Mouse (Mus musculus) E14TG2a.4 (cell line): ENCODE data around the gene Sh3bgrl3.
"Not testable (repeated sequence)": the region's sequence is repeated elsewhere in the genome, so short reads cannot be mapped to it uniquely, and the experiment has no call there.

Source experiments
- H3K27me3 ChIP-seq: 2 replicates; pipeline ENCODE4 v1.6.1; 2014; ENCODE audit warnings: low read length, control low read depth; ENCODE audit not compliant: insufficient read depth
- H3K36me3 ChIP-seq: 2 replicates; pipeline ENCODE4 v1.6.1; 2014; ENCODE audit warnings: low read length, control low read depth; ENCODE audit not compliant: insufficient read depth
- H3K4me1 ChIP-seq: replicated peaks from 2 replicates; pipeline ENCODE4 v1.6.1; 2014; ENCODE audit warnings: low read depth, low read length, control low read depth
- H3K4me3 ChIP-seq: replicated peaks from 2 replicates; pipeline ENCODE4 v1.5.1; 2014; ENCODE audit warnings: mild to moderate bottlenecking, low read length
- H3K9me3 ChIP-seq: 2 replicates; pipeline ENCODE4 v1.6.1; 2014; ENCODE audit warnings: low read length, control low read depth
- CTCF ChIP-seq: conservative IDR thresholded peaks from 2 replicates; pipeline ENCODE4 v1.5.1; 2014; ENCODE audit warnings: low read length
- NANOG ChIP-seq: IDR thresholded peaks from 2 replicates; pipeline ENCODE4 v1.6.1; 2014; ENCODE audit warnings: borderline replicate concordance, low read length, mixed read lengths
- POU5F1 ChIP-seq: IDR thresholded peaks from 2 replicates; pipeline ENCODE4 v1.6.1; 2014; ENCODE audit warnings: low read length, borderline replicate concordance

The Sh3bgrl3 gene

GRCm38 (mm10) chr4:134128221-134128982, at the start of gene Sh3bgrl3:
Gene Sh3bgrl3, minus strand, starts transcription at chr4:134128789.
- Histone ChIP-seq H3K9me3 (no peaks in the 10 kb centered on the region), H3K4me3 (peak within 1 kb of the TSS; percentile 91), H3K36me3 (peaks cover 77% of the 10 kb centered on the region), H3K27me3 (no peaks in the 10 kb centered on the region), H3K4me1 (peaks cover 72% of the 10 kb centered on the region)
- TF ChIP-seq CTCF (no peak), NANOG (no peak), POU5F1 (no peak)

GRCm38 (mm10) chr4:134172391-134172790, 43.8 kb upstream of the Sh3bgrl3 start:
- no peak overlapping the region for H3K4me3 ChIP-seq
- TF ChIP-seq POU5F1: no peak
- TF ChIP-seq NANOG: no peak
- TF ChIP-seq CTCF: no peak
- H3K9me3 ChIP-seq: no peaks in the 10 kb centered on the region
- H3K36me3 ChIP-seq: peaks cover 47% of the 10 kb centered on the region
- H3K4me1 ChIP-seq: no peaks in the 10 kb centered on the region
- no peaks in the 10 kb centered on the region for H3K27me3 ChIP-seq

- Histone ChIP-seq H3K27me3 (no peaks in the 10 kb centered on the region), H3K36me3 (peaks cover 52% of the 10 kb centered on the region), H3K9me3 (no peaks in the 10 kb centered on the region), H3K4me3 (no peak overlapping the region), H3K4me1 (no peaks in the 10 kb centered on the region)
- TF ChIP-seq NANOG (no peak), CTCF (no peak), POU5F1 (no peak)
These were observed 38.3 kb upstream of the Sh3bgrl3 start for GRCm38 (mm10) chr4:134166906-134167305.

GRCm38 (mm10) chr4:134165548-134166465, 37.2 kb upstream of the Sh3bgrl3 start:
- no peaks in the 10 kb centered on the region for H3K9me3 ChIP-seq
- no peaks in the 10 kb centered on the region for H3K4me1 ChIP-seq
- H3K4me3 ChIP-seq: no peak overlapping the region
- H3K36me3 ChIP-seq: peaks cover 44% of the 10 kb centered on the region
- H3K27me3 ChIP-seq: no peaks in the 10 kb centered on the region
- TF ChIP-seq CTCF (no peak), NANOG (no peak), POU5F1 (no peak)

DNA sequence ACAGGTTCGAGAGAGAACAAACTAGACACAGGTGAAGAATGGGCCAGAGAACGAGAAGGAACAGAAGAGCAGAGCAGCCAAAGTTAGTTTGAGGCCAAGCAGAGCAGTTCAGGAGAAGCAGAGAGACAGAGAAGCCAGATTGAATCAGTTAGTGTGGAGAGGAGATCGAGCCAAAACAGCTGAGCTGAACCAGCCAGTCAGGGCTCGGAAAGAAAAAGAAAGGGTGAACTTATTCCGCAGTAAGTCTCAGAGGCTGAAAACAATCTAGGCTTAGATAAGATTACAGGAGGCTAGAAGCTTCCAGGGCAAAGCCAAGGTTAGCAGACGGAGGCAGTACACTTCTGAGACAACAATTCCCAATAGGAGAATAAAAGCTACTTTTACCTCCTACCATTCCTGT, 36.4 kb upstream of the Sh3bgrl3 start:
- no peaks in the 10 kb centered on the region for H3K4me1 ChIP-seq
- no peak overlapping the region for H3K4me3 ChIP-seq
- peaks cover 38% of the 10 kb centered on the region for H3K36me3 ChIP-seq
- no peak for TF ChIP-seq CTCF
- TF ChIP-seq NANOG: no peak
- TF ChIP-seq POU5F1: no peak
- no peaks in the 10 kb centered on the region for H3K27me3 ChIP-seq
- no peaks in the 10 kb centered on the region for H3K9me3 ChIP-seq

DNA sequence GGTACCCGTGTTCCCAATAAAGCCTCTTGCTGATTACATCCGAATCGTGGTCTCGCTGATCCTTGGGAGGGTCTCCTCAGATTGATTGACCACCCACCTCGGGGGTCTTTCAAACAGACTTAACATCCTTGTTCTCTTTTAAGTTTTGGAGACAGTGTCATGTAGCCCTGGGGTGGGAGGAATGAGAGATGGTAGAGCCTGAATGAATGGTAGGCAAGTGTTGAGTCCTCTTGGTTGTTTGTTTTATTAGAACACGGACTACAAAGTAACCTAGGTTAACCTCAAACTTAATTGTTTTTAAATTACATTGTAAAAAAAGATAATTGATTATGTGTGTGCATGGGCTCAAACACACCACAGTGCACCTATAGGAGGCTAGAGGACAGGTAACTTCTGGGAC, 36.0 kb upstream of the Sh3bgrl3 start:
- H3K4me3 ChIP-seq: no peak overlapping the region
- no peaks in the 10 kb centered on the region for H3K4me1 ChIP-seq
- no peaks in the 10 kb centered on the region for H3K9me3 ChIP-seq
- H3K27me3 ChIP-seq: no peaks in the 10 kb centered on the region
- no peak for TF ChIP-seq CTCF
- TF ChIP-seq POU5F1: no peak
- TF ChIP-seq NANOG: no peak
- peaks cover 36% of the 10 kb centered on the region for H3K36me3 ChIP-seq

- peaks cover 43% of the 10 kb centered on the region for H3K36me3 ChIP-seq
- not testable (repeated sequence) for H3K4me3 ChIP-seq, H3K4me1 ChIP-seq, H3K27me3 ChIP-seq, H3K9me3 ChIP-seq
These were observed 31.5 kb upstream of the Sh3bgrl3 start for GRCm38 (mm10) chr4:134160071-134160470.

GRCm38 (mm10) chr4:134158774-134159173, 30.2 kb upstream of the Sh3bgrl3 start:
- Histone ChIP-seq H3K9me3 (no peaks in the 10 kb centered on the region), H3K4me1 (no peaks in the 10 kb centered on the region; the same call in 1 of the 2 replicates), H3K36me3 (peaks cover 49% of the 10 kb centered on the region), H3K4me3 (no peak overlapping the region), H3K27me3 (no peaks in the 10 kb centered on the region)
- no peak for TF ChIP-seq POU5F1
- TF ChIP-seq NANOG: no peak
- no peak for TF ChIP-seq CTCF

DNA sequence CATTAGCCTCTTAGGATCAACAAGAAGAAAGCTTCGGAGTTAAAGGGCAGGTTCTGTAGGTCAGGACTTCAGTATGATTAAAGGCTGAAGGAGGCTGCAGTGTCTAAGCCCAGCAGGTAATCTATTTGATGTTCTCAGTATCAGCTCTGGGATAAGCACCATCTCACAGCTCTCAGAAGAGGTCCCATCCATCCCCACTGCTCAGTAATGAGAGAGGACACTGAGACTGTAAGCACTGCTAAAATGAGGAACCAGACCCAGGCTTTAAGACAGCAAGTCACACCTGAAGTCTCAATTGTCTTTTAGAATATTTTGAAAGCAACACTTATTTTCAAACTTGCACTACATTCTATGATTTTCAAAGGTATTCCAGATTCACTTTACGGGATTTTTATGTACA, 29.0 kb upstream of the Sh3bgrl3 start:
- Histone ChIP-seq H3K4me3 (no peak overlapping the region), H3K4me1 (no peaks in the 10 kb centered on the region; the same call in 1 of the 2 replicates), H3K9me3 (no peaks in the 10 kb centered on the region), H3K27me3 (no peaks in the 10 kb centered on the region), H3K36me3 (peaks cover 61% of the 10 kb centered on the region)
- TF ChIP-seq NANOG (no peak), CTCF (no peak)
